Mouse (Mus musculus): ENCODE results near the gene Itgb5.

Itgb5 gene

GRCm38 (mm10) chr16:33988358-33989012, 159.0 kb downstream of the Itgb5 start:
- peak; percentile 93 for DNase-seq (ENCODE audit: low read depth, low spot score)

- DNase-seq (ENCODE audit: low read depth, low spot score) = no peak
Observed at GRCm38 (mm10) chr16:33989106-33989505, 159.6 kb downstream of the Itgb5 start.

- DNase-seq (ENCODE audit: low read depth, low spot score) = no peak
Observed at GRCm38 (mm10) chr16:33990712-33991111, 161.2 kb downstream of the Itgb5 start.

- no peak for DNase-seq (ENCODE audit: low read depth, low spot score)
Observed at GRCm38 (mm10) chr16:33994321-33994720, 164.9 kb downstream of the Itgb5 start.

GRCm38 (mm10) chr16:33995496-33995895, 166.0 kb downstream of the Itgb5 start:
- no peak for DNase-seq (ENCODE audit: low read depth, low spot score)

GRCm38 (mm10) chr16:33996030-33996429, 166.6 kb downstream of the Itgb5 start:
- DNase-seq (ENCODE audit: low read depth, low spot score) = peak; percentile 80

- no peak for DNase-seq (ENCODE audit: low read depth, low spot score)
Observed at GRCm38 (mm10) chr16:33998011-33998410, 168.5 kb downstream of the Itgb5 start.

Measured in A20 (cell line).